Mouse (Mus musculus) kidney, adult 2 months (tissue): Measurements from ENCODE around the gene Pik3r5. TPM values are rescaled to one million over a fixed set of nuclear protein-coding genes. Genes with fewer than 3 reads are reported as not detected.

Source experiments
- DNase-seq: peaks from one replicate; pipeline ENCODE4 v3.0.0; 2021
- H3K27ac ChIP-seq: fragments of 200-500 bp; 2 replicates; pipeline ENCODE4 v1.5.1; 2012; ENCODE audit warnings: low read depth, low read length, control low read depth, inconsistent platforms; ENCODE audit not compliant: insufficient read depth
- H3K27me3 ChIP-seq: fragments of 200-500 bp; replicated peaks from 2 replicates; pipeline ENCODE4 v1.6.1; 2012; ENCODE audit warnings: mild to moderate bottlenecking, moderate library complexity, low read length, inconsistent platforms; ENCODE audit not compliant: control insufficient read depth, insufficient read depth
- H3K36me3 ChIP-seq: fragments of 200-500 bp; 2 replicates; pipeline ENCODE4 v1.6.1; 2012; ENCODE audit warnings: mild to moderate bottlenecking, moderate library complexity, low read length, inconsistent platforms; ENCODE audit not compliant: control insufficient read depth, insufficient read depth
- H3K4me1 ChIP-seq: fragments of 200-500 bp; 2 replicates; pipeline ENCODE4 v1.6.1; 2011; ENCODE audit warnings: low read length; ENCODE audit not compliant: control insufficient read depth, insufficient read depth
- H3K4me3 ChIP-seq: fragments of 200-500 bp; 2 replicates; pipeline ENCODE4 v1.5.1; 2011; ENCODE audit warnings: mild to moderate bottlenecking, low read depth, low read length, control low read depth; ENCODE audit not compliant: insufficient read depth
- CTCF ChIP-seq: fragments of 200-500 bp; conservative IDR thresholded peaks from 2 replicates; pipeline ENCODE4 v1.5.1; 2011; ENCODE audit warnings: low read depth, mild to moderate bottlenecking, control low read depth, low read length, moderate library complexity, mixed read lengths; ENCODE audit not compliant: insufficient read depth, insufficient read length
- POLR2A ChIP-seq: fragments of 200-500 bp; IDR thresholded peaks from one replicate; pipeline ENCODE4 v1.6.1; 2011; ENCODE audit warnings: low read depth, low read length, control low read depth
- WGBS: fragments of 180-500 bp; shearing (Covaris S2); methylation state at CpG from one replicate; pipeline ENCODE4 v1.1.7; 2018; 5-methylcytosine and 5-hydroxymethylcytosine counted together
- polyA plus RNA-seq: library from polyadenylated mRNA; depleted of rRNA; stranded (reverse); fragments of >200 nt; gene quantifications from 2 replicates; pipeline ENCODE4 v1.2.3, GENCODE M21; 2012

The Pik3r5 gene
- polyA plus RNA-seq, 1 experiment, result 2.2 TPM

DNA sequence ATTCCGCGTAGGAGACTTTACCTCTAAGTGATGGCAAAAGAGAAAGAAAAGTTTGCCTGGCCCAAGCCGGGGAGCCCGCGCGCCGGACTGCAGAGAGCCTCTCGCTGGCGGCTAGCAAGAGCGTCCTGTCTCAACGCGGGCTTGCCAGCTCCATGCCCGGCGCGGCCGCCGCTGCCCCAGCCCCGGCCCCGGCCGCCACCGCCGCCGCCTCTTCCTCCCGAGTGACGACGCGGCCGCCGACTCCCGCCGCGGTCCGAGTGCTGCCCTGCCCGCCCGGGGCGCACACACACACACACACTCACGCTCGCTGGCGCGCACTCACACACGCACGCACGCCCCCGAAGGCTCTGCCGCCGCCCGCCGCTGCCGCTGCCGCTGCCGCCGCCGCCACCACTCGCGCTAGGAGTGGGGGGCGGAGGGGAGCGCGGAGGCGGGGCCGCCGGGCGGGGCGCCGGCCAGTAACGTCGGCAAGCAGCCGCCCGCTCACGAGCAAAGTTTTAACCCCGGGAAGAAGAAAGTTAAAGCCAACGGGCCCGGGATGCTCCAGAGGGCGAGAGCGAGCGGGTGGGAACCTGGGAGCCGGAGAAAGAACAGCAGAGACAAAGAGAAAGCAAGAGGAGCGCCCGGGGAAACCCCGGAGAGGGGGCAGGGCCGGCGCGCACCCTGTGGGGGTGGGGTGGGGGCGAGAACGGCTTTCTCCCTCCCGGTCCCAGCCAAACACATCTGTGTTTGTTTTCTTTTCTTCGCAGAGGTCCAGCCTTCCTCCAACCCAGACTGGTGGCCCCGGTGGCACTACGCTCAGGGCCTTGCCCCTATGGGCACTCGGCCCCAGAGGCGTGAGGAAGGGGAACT lies 45.1 kb upstream of the Pik3r5 start:
- 3% methylated on average over 85 of the region's 90 CpGs for WGBS
- Histone ChIP-seq H3K27me3 (no peaks in the 10 kb centered on the region), H3K27ac (peak overlapping the region; percentile 88)

GRCm38 (mm10) chr11:68387441-68387760 lies 44.5 kb upstream of the Pik3r5 start:
- TF ChIP-seq POLR2A (no peak), CTCF (no peak)
- H3K4me3 ChIP-seq, result peak overlapping the region; percentile 94
- peak; percentile 58 for DNase-seq
- WGBS, result 46% methylated on average over 4 of the region's 4 CpGs
- H3K4me1 ChIP-seq, result peaks cover 19% of the 10 kb centered on the region
- H3K36me3 ChIP-seq, result no peaks in the 10 kb centered on the region
- H3K27me3 ChIP-seq, result no peaks in the 10 kb centered on the region
- H3K27ac ChIP-seq, result peak overlapping the region; percentile 88

More for the DNA sequence above, 45.1 kb upstream of the Pik3r5 start:
- peak; percentile 88 for DNase-seq
- no peak for TF ChIP-seq POLR2A
- TF ChIP-seq CTCF, result no peak
- no peaks in the 10 kb centered on the region for H3K36me3 ChIP-seq
- peak overlapping the region; percentile 94 for H3K4me3 ChIP-seq
- H3K4me1 ChIP-seq, result peaks cover 19% of the 10 kb centered on the region

DNA sequence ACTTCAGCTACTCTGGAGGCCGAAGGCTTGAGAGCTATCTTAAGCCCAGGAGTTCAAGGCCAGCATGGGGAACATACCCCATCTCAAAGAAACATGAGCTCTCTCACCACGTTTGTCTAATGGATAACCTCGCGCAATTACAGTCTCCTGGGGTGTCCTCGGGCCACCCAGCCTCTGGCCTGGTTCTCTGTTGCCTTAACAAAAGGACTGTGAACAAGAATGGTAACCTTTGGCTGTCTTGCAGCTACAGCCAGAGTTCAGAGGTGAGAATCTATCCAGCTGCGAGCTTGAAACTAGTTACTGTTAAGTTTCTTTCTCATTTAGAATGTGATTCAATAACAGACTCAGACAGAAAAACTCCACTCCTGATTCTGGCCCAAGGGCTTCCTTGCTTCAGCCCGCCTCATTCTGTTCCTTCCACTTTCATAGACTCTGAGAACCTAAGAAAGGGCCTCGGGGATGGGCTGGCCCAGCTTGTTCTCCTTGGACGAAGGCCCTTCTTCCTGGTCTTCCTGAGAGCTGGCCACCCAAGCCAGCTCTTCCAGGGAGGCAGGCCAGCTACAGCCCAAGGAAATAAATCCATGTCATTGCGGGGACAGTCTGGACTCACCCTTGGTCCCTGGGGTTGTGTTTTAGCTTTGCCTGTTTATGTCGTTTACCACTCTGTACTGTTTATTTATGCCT lies 43.8 kb upstream of the Pik3r5 start:
- 54% methylated on average over 11 of the region's 11 CpGs for WGBS
- TF ChIP-seq POLR2A, result no peak
- TF ChIP-seq CTCF, result no peak
- H3K27ac ChIP-seq, result peak overlapping the region; percentile 97
- H3K4me3 ChIP-seq, result no peak overlapping the region
- H3K36me3 ChIP-seq, result no peaks in the 10 kb centered on the region
- DNase-seq, result peak; percentile 90
- no peaks in the 10 kb centered on the region for H3K27me3 ChIP-seq
- peaks cover 19% of the 10 kb centered on the region for H3K4me1 ChIP-seq

GRCm38 (mm10) chr11:68388655-68389015 lies 43.3 kb upstream of the Pik3r5 start:
- Histone ChIP-seq H3K4me1 (peaks cover 19% of the 10 kb centered on the region), H3K36me3 (no peaks in the 10 kb centered on the region), H3K27me3 (no peaks in the 10 kb centered on the region), H3K4me3 (no peak overlapping the region), H3K27ac (peak overlapping the region; percentile 97)
- TF ChIP-seq POLR2A (no peak), CTCF (no peak)
- DNase-seq, result peak; percentile 88
- WGBS, result 58% methylated on average over 1 of the region's 1 CpGs

DNA sequence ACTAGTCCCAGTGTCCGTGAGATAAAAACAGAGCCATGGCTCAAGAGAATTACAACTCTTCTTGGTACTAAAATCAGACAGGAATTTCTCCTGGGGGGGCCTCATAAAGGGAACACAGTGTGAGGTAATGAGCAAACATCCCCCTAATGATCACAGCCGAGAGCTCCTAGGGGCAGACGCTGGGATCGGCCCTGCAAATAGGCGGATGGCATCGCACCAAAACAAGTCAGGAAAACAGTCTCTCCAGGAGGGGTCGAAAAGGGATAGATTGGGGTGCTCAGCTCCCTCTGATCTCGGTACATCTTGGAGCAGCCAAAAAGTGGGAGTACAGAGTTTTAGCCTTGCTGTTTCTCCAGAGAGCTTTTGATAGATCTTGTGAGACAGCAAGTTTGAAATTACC lies 42.3 kb upstream of the Pik3r5 start:
- WGBS, result 53% methylated on average over 8 of the region's 8 CpGs
- DNase-seq, result no peak
- no peak overlapping the region for H3K4me3 ChIP-seq
- TF ChIP-seq CTCF, result no peak
- TF ChIP-seq POLR2A, result no peak
- no peaks in the 10 kb centered on the region for H3K27me3 ChIP-seq
- H3K36me3 ChIP-seq, result no peaks in the 10 kb centered on the region
- H3K27ac ChIP-seq, result peak overlapping the region; percentile 52
- peaks cover 21% of the 10 kb centered on the region for H3K4me1 ChIP-seq

DNA sequence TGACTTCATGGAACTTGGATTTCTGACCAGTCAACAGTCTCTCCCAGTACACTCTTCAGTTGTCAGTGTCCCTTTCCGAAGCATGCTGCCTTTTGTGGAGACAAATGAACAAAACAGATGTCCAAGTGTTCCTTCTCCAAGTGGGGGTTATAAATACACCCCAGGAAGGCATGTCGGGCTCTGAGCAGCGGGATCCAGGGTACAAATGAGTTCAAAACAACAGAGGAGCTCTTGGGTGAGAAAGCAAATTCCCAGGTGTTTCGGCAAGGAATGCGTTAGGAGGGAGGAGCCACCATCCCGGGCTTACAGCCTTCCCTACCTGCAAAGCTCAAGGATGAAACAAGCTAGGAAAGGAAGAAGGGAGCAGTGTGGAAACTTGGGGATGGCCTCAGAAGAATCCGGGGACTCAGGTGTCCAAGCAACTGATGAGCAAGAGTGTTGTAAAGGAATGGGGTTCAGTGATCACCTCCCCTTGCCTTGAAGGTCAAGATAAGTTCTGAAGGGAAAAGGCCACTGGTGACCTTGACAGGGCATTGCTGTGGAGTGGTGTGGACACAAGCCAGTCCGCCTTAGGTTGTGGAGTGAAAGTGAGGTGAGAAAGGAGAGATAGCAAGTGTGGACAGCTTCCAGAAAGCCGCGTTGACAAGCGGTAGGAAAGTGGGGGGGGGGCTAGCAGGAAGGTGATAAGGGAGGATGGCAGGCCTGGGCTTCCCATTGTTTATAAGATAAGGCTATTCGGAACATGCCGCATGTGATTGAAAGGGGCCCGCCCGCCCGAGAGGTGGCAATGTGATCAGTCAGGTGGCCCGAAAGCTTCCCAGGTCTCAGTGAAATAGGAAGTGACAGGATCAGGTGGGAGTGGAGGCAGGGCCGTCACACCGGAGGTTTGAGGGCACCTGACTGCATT lies 41.3 kb upstream of the Pik3r5 start:
- Histone ChIP-seq H3K4me1 (peaks cover 20% of the 10 kb centered on the region), H3K36me3 (no peaks in the 10 kb centered on the region), H3K4me3 (no peak overlapping the region), H3K27ac (0 out of 2 replicates have a peak overlapping the region, but pooled peaks have one; percentile 61), H3K27me3 (no peaks in the 10 kb centered on the region)
- 46% methylated on average over 19 of the region's 19 CpGs for WGBS
- TF ChIP-seq CTCF (no peak), POLR2A (no peak)
- DNase-seq, result no peak
